Mouse (Mus musculus): Measurements from ENCODE around the gene Col6a2.

The Col6a2 gene

DNA sequence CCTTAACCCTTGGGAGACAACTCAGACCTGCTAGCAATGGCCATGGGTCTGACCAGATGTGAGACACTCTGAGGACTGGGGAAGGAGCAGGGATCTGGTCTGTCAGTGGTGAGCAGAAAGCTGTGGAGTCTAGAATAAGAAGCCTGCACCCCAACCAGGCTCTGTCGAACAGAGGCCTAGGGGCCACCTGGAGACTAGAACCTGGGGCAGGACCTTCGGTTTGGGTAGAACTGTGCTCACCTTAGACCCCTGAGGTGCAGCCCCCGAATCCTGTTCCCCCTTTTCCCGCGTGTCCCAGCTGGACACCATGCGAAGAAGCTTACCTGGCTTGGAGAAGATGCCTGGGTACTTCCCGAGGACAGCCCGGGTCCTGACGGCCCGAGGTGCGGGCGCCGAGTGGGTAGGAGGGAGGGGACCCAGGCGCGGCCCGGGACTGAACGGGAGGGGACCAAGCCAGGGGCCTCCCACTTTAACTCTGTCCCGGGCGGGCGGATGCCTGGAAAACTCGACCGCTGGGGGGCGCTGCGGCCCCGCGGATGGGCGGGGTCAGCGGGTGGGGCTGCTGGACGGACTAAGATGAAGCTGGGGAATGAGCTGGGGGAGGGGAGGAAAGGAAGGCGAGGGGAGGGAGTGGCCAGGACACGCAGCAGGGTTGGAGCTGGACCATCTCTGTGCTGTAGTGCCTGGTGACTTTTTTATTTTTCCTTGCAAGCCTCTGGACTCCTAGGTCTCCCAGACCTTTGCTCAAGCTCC is at the start of gene Col6a2:
Gene Col6a2, minus strand, starts transcription at position 703 of the 753 bp plus-strand sequence.
- peak; percentile 82 for DNase-seq

DNA sequence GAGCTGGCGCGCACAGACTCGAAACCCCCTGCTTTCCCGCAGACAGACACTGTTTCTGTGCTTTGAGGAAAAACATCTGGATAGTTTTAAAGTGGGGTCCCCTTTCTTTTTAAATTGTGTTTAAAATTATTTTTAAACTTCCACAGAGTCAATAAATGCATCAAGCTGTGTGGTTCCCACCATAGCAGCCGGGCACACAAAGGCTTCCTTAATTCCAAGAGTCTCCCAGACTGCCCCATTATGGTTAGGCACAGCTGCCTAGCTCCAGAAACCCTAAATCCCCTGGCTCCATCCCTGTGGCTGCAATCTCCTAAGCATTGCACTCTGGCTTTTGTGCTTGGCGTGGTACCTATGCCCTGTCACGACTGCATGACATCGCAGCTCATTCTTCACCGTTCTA is 48.5 kb upstream of the Col6a2 start:
- DNase-seq: no peak

DNA sequence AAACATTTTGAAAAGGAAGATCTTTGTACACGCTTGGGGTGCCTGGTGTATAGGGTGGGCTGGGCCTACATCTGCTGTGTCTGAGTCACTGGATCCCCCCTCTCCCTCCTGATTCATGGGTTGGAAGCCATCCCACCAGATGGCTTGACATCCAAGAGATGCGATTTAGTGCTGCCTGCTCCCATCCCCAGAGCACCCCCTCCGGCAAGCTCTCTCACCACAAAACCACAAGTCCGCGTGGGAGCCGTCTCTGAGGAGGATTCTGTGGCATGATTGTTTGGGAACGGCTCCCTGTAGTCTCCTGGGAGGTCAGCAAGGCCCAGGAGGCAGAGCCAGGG is 45.5 kb upstream of the Col6a2 start:
- peak; percentile 44 for DNase-seq

DNA sequence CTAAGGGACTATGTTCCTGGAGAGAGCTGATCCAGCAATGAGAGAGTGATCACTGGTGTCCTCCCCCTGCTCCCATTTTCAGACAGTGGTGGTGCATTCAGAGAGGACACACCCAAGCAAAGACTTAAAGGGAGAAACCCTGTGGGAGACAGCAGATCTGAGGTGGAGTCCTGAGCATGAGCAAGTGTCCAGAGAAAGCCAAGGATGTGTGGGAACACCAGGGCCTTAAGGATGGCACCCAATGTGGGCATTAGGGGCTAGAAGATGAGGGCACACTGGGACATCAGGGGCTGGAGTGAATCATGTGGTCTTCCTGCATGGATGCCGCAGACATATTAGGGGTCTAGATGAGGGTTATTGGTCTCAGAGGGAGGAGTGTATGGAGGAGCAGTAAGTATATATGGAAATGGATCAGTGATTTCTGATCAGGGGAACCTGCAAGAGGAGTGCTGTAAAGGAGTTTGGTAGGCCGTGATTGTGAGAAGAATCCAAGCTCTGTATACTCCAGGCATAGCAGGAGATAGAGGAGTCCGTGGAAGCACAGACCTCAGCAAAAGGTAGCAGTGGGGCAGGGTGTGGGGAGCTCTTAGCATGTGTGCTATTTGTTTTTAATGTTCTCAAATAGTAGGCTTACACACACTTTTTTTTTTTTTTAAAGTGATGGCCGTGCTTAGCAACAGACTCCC is 45.0 kb upstream of the Col6a2 start:
- DNase-seq: no peak

DNA sequence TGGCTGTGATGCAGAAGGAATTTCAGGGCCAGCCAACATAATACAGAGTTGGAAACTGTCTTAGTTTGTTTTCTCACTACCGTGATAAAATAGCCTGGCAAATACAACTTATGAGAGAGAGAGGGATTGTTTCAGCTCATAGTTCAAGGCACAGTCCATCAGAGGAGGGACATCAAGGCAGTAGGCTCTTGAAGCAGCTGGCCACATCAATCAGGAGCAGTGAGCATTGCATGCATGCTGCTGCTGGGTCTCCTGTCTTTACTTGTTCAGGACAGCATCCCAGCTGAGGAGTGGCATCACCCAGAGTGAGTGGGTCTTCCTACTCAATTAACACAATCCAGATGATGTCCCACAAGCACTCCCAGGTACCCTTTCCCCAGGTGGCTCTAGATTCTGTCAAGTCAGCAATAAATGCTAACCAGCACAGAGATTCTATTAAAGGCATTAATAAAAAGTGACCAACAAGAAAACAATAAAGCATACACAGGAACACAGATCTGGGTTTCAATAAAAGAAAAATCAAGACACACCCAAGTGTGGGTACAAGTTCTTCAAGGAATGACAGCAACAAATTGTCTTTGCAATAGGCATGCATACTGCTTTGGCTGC is 43.9 kb upstream of the Col6a2 start:
- no peak for DNase-seq

DNA sequence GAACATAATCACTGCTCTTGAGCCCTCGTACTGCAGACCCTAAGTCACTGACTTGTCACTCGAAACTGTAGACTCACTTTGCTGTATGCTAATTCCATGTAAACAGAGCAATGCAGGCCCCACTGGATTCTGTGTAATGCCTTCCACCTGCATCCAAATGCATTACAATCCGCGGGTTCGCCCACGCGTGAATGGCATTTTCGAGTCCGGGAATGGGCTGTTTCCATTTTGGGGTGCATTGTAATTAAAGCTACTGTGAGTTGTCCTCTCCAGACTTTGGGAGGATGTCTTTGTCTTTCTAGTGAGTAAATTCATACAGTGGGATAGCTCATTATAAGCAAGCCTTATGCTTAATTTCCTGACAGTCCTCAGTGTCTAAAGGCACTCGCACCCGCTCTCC is 42.1 kb upstream of the Col6a2 start:
- no peak for DNase-seq

DNA sequence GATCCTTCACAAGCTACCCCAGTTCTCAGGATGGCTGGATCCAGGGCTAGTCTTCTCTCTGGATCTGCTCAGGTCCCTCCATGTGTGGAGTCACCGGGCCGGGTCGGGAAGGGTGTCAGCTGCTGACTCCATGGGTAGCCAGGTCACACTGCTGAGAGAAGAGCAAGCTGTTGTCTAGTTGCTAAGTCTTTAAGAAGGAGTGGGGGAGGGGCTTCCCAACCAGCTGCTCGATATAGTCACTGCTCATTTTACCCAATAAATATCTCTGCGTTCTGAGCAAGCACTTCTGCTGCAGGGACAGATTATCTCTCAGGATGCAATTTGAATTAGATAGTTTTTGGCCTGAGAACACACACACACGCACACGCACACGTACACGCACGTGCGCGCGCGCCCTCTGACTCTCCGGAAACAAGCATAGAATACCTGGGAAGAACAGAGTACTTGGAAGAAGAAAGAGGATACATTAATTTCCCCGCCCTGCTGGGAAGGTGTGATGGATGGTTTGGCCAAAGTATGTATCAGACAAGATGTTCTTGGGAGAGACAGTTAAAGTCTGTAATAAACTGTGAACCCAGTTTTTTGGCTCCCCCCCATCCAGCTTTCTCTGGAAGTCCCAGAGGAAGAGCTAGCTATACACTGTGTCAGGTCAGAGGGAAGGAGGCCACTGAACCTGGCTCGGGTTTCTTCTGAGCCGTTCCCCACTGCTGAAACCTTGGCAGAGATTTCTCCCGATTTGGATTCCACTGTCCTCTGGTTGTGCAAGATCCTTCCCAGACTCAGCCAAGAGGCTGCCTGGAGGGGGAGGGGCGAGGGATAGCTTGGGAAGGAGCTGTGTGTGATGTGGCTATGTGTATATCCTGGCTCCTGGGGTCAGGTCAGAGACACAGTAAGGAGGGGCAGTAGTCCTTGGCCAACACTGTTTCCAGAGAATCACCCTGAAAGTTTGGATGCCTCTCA is 41.0 kb upstream of the Col6a2 start:
- peak; percentile 27 for DNase-seq

DNA sequence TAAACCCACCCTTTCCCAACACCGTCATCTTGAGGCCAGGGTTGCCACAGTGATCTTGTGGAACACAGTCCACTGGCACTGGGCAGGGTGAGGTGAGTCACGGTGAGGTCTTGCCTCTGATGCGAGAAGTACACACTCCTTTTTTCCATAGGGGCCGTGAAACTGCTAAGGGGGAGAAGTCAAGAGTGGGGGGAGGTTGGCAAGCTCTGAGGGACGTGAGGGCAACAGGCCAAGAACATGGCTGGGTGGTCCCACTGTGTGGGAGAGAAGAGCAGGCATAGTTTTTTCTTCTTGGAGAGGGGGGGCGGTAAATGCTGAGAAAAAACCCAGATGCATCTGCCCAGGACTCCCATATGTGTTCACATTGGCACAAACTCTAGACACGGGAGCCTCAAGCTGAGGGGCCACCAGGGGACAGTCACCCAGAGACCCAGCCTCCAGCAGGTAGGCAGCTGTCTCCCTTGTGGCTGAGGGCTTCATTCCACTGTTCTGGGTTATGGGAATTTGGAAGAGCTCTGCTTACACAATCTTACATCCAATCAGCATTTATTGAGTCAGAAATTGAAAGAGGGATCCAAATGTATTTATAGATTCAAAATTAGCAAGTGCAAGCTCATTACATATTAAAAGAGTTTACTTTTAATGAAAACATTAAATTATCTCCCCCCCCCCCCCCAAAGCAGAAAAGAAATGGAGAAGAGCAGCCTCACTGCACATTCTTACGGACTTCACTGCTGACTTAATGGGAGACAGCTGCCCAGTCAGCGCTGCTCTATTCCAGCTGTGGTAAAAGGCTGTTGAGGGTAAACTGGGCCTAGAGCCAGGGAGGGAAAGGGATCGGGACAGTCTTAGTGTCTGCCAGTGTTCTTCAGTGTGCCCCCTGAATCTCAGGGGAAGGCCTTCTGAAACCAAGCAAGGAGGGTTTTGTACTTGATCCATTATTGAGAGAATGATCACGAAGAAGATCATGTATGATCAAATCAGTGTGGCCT is 30.2 kb upstream of the Col6a2 start:
- DNase-seq: no peak

DNA sequence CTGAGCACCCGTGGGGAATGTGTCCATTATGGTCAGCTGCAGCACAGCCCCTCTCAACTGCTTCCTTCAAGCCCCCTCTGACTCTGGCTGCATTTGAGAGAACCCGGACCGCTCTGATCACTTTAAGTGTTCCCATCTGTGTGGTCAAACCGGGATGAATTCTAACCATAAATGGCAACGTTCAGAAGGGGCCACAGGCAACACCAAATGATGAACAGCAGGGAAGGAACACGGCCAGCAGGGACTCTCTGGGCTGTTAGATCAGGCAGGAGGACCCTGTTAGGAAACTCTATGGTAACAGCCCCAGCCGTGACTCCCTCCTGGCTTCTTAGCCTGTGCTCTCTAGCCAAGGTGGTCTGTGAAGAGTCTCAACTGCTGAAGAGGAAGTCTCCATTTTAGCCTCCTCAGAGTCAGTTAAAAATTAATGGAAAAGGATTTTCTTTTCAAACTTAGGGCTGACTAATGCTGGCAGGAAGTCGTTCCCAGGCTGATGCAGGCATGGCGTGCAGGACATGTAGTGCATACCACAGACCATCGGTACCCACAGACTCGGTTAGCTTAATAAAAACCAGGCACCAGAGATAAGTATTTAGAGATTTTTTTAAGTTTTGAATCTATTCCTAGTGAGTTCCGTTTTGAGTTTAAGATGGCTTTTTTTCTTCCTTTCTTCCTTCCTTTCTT is 27.4 kb upstream of the Col6a2 start:
- no peak for DNase-seq

DNA sequence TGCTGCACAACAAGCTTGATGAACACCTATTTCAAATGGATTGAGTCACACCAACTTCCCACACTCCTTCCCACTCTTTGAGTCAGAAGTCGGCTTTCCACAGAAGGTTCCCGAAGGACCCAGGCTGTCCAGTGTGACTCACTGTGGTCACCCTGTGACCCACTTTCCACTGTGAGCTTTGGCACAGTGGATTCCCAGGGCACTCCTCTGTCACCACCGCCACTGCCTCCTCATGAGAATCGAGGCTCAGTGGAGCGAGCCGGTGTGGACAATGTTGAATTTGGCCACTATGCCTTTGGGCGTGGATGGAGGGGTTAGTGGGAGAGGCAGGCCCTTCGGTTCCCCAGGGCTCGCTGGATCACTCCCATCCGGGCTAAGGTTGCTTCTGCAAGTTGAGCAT is 25.3 kb upstream of the Col6a2 start:
- no peak for DNase-seq

DNA sequence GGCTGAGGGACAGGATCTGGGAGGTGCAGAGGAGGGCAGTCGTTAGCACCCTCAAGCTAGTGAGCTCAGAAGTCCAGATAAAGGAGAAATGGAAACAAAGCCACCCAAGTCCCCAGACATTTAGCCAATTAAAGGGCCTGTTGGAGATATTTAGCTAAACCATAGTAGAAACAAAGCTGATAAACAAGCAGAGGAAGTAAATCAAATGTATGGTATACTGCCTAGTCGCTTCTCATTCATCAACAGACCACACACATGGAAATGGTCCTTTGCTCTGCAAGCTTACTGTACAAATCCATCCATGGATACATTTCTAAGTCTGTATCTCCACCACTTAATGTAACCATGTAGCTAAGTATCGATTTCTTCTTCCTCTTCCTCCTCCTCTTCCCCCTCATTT is 24.0 kb upstream of the Col6a2 start:
- DNase-seq: no peak

DNA sequence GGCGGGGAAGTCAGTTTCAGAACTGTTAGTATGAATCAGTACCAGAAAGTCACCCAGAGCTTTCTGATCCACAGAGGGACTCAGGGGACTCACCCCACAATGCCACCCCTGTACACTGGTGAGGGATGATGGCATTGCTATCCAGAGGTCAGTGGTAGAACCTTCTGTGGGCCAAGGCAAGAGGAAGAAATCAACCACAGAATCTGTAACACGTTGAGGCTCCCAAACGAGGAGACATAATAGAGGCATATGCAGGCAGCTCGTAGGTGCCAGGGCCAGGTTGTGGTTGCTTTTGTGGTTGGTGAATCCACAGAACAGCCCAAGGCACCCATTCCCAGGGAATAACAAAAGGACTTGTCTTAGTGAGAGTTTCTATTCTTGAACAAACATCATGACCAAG is 22.3 kb upstream of the Col6a2 start:
- DNase-seq: no peak

DNA sequence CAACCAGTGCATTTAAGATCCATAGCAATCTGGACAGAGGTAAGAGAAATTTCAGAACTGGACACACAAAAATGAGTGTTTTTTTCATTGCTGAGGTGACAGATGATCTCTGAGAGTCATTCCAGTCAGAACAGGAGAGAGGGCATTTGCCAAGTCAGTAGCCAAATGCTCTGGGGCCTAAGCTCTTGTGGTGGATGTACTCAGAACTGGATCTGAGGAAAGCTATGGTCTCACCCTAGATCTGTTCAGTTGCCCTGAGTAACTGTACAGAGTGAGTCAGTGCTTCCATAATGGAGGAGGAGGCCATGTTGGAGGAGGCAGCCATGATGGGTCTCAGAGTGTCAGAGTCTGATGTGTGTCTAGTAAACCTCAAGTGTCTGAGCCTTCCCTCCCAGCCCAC is 21.6 kb upstream of the Col6a2 start:
- no peak for DNase-seq

DNA sequence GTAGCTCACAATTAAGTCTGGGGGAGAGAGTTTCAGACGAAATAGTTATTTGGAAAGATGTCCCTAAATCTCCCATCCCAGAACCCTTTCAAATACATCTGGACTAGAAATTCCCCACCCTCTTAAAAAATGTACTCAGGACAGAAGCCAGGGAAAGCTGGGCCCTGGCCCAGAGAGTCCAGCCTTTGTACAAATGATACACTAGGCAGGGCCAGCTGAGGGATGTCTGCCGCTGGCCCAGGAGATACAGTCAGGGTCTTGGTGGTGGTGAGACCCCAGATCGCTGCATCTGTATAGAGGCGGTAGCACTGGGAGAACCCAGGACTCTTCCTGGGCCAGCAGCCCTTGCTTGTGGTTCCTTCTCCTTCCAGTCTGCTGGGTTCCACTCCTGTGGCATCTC is 20.6 kb upstream of the Col6a2 start:
- no peak for DNase-seq

DNA sequence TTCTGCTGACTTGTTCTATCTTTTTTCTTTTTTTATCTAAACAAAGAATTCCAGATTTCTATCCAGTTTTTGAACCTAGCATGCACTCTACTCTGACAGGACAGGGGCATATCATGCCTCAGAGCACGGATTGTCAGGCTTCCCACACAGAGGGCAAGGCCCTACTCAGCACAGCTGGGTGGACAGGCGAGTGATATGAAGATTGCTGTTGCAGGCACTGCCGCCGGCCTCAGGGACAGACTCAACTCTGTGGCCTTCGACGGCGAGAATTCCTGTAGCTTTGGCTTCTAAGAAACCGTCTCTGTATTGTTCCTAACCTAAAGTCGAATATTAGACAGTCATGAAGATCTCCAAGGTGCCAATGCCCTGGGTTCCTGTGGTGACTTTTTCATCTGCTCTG is 20.0 kb upstream of the Col6a2 start:
- DNase-seq: no peak

DNA sequence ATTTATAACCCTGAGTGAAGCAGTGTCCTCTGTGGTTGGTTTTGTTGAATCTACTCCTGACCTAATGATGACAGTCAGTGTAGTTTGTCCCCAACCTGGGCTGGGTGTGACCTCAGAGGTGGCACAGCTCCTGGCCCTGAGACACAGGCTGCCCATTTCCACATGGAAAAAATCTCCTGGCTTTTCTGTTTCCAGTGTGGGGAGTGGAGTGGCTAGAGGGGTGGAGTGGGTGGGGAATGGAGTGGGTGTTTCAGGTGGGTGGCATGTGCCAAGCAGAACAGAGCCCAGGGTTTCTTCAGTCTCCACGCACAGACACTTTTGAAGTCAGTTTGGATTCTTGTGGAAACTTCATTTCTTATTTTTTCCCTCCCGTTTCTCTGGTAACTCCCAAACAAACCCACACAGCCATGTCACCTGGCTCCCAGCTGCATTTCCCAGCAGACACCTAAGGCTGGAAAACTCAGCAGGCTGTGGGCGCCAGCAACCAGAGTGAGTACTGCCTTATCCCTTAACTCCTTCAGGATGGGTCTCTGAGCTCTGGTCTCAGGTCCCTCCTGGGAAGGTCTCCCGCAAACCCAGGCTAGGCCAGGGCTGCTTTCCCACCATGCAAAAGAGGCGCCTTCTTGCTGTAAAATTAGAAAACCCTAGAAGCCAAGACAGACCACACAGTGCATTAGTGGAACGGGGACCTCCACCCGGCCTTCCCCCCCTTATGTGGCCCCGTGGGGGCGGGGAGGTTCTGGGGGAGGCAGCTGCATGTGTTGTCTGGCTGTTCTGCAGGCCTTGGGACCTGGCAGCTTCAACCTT is 19.4 kb upstream of the Col6a2 start:
- peak; percentile 35 for DNase-seq

DNA sequence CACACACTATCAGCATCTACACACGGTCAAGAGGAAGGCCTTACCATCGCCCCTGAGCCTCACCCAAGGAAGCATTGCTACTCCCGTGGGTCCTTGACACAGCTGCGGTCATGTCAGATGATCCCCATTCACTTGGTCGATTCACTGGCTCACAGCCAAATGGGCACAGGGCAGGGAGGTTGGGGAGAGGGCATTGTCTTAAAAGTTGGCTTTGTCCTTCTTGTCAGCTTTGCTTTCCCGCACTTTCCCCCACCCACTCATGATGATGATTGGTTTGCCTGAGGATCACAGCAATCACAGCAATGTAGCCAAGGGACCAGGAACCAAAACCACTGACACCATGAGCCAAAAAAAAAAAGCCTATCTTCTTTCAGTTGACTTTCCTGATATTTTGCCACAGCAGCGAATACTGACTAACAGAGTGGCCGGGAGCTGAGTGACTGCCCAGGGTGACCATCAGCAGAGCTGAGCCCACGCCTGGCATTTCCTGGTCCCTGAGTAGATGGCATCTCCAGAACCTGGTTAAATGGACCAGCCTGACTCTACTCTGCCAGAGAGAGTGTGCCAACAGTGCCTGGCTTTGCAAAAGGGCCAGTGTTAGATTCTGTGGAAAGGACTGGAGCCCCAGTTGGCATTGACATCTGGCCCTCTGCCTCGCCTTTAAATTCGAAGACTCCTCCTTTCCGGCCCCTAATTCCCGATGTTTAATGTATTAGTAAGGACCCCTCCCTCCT is 18.6 kb upstream of the Col6a2 start:
- no peak for DNase-seq

DNA sequence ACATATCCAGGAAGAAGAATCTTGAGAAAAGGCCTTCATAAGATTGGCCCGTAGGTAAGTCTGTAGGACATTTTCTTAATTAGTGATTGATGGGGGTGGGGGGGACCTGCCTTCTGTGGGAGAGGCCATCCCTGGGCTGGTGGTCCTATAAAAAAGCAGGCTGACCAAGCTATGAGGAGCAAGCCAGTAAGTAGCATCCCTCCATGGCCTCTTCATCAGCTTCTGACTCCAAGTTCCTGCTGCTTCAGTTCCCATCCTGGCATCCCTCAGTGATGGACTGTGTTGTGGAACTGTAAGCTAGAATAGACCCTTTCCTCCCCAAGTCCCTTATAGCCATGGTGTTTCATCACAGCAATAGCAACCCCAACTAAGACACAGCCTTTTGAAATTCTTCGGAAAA is 16.5 kb upstream of the Col6a2 start:
- DNase-seq: no peak

DNA sequence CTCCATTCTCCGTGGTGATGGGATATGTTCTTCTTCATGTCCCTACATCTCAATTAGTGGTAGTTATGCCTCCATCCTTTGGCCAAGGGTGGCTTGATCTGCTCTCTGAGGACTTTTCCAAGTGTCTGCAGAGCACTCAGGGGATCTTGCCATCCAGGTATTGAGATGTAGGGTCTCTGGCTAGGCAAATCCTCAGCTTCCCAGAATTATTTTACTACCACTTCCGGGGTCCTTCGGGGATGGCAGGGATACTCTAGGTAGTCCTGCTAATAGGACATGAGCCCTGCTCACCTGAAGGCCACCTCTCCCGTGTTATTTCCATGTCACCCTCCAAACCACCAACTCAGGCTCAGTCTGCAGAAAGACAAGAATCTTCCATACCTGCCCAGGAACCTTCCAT is 13.2 kb upstream of the Col6a2 start:
- DNase-seq: no peak

DNA sequence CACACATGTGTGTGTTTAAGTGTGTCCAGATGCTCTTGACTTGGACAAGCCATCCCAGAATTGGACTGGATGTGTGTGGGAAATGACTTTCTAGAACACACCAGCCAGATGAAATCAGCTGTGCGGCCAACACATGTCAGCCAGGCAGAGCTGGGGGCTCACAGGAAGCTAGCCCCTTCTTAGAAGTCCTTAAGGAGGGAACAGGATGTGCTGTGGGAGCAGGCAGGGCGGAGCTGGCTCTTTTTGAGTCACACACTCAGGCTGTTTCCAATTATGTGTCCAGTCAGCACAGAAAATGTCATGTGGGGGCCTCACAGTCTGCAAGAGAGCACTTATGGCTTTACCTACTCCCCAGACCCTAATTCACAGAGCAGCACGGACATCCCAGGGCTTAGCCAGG is 12.6 kb upstream of the Col6a2 start:
- DNase-seq: no peak

All from liver (tissue).